Mouse (Mus musculus): ENCODE measurements at regions not wholly inside any gene's neighbourhood (a gene's known extent, or its start where the extent isn't known, plus 50 kb on each side); places are given as distances from the start of the nearest gene placed in this dataset.
A peak's percentile ranks its signal among the peaks of the same experiment; 100 is the strongest.

DNA sequence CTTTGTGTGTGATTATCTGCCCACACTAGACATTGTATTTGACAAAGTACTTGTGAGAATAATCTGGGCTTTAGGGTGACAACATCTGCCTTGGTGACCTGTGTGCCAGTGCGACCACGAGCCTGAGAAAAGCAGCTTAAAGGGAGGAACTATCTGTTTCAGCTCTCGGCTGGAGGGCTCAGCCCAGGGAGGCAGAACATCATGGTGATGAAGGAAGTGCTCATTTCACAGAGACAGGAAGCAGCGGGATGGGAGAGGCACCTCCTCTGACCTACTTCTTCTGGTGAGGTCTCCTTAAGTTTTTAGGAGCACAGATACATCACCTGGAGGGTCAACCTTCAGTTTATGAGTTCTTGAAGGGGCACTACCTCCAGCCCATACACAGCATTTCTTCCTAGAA lies 89.8 kb downstream of the Kif26a start:
- DNase-seq (ENCODE audit: low spot score in 2 of 2) = no peak

DNA sequence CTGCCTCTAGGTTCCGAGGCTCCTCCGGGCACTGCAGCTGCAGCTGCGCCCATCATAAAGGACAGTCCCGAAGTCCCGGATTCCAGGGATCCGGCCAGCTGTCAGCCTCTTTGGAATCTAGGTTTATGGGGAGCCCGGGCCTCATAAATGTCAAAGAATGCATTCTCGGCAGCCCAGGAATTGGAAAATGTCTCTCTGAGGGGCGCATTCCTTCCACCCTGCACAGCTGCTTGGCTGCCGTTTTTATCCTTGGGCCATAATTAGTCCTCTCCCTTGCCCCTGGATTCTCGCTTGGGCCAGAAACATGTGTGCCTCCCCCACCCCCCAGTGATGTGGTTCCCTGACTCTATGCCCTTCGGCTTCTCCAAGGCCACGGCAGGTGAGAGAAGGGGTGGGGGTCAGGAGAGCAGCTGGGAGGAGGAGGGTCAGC lies 91.1 kb downstream of the Kif26a start:
- DNase-seq (ENCODE audit: low spot score in 2 of 2) = no peak

- DNase-seq (ENCODE audit: low spot score in 2 of 2) = no peak
These were observed 92.8 kb downstream of the Kif26a start for GRCm38 (mm10) chr12:112238834-112239233.

DNA sequence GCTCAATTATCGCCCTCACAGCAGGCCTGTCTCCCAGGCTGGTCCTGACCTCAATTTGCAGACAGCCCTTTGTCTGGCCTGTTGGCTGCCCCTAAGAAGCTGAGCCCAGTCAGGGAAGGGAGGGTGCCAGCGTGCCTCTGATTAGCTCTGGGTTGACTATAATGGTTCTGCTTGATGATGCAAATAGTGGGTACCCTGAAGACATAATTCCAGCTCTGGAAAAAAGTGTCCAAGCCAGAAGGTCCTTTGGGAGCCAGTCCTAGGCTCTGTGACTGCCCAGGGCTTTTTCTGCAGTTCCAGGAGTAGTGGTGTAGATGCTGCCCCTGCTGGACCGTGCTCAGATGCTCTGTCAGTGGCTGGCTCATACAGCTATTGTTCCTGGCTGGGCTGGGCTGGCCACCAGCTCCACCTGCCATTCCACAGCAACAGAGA lies 95.7 kb downstream of the Kif26a start:
- DNase-seq (ENCODE audit: low spot score in 2 of 2) = no peak

GRCm38 (mm10) chr12:112243231-112243630 lies 97.2 kb downstream of the Kif26a start:
- DNase-seq (ENCODE audit: low spot score in 2 of 2) = no peak

DNA sequence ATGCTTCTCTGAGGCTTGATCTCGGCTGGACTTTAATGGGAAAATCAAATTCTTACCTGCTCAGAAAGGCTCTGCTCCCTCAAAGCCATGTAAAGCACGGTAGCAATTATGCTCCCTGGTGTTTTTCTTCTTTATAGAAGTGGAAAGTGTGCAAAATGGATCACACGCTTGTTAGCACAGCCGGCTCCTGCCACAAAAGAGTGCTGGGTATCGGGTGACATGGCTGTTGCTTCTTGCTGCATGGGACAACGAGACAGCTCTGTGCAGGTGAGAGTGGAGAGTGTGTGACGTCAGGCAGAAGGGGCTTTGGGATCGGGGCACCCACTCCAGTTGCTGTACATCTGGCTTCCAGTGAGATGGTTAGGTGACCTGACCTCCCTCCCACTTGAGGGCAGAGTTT lies 104.9 kb downstream of the Kif26a start:
- no peak for DNase-seq (ENCODE audit: low spot score in 2 of 2)

DNA sequence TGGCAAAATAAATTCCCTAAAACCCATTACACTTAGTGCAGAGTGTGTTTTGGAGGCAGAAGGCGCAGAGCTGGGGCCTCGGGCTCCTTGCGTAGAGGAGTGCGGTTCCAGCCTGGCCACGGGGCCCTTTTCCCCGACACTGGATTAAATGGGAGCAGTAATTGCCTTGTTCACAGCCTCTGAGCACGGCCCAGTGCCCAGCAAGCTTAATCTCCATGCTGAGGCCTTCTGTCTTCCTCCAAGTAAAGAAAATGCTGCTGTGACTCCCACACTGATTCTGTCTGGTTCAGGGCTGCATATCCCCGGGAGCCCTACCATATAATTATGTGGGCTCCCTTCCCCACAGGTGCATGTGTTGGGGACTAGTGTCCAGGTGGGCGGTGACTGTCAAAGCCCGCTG lies 107.5 kb downstream of the Kif26a start:
- DNase-seq (ENCODE audit: low spot score in 2 of 2) = no peak

DNA sequence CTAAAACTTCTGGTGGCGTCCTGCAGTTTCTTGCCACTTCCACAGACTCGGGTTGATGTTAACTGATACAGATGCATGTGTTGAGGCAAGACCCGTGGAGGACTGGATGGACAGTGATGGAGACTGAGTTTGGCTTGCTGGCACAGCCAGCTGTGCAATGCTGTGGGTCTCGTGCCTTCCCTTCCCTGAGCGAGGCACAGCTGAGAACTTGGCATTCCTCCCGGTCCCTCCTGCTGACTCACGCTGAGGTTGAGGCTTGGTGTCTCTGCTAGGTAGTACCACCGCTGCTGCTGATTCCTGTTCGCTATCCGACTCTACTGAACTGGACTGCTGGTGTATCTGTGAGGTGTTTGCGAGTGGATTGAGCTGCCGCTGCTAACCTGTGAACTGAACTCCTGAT lies 109.2 kb downstream of the Kif26a start:
- DNase-seq (ENCODE audit: low spot score in 2 of 2) = peak in 1 of 2 experiments; percentile 16

DNA sequence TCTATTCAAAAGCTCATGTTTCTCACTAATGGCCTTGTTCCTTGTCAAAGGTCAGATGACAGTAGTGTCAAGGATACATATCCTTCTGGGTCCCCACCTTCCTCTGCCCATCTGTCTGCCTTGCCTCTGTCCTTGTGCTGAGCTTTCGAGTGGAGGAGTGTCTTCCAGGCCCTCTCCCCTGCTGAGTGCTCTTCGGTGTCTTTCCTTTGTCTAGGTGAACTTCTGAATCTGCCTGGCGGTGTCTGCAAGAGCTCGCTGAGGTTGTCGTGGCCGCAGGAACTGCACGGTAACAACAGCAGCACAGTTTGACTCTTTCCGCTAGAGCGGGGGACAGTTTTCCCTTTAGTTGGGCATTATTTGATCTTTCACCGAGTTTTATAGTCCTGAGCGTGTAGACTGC lies 111.7 kb downstream of the Kif26a start:
- DNase-seq (ENCODE audit: low spot score in 2 of 2) = no peak

DNA sequence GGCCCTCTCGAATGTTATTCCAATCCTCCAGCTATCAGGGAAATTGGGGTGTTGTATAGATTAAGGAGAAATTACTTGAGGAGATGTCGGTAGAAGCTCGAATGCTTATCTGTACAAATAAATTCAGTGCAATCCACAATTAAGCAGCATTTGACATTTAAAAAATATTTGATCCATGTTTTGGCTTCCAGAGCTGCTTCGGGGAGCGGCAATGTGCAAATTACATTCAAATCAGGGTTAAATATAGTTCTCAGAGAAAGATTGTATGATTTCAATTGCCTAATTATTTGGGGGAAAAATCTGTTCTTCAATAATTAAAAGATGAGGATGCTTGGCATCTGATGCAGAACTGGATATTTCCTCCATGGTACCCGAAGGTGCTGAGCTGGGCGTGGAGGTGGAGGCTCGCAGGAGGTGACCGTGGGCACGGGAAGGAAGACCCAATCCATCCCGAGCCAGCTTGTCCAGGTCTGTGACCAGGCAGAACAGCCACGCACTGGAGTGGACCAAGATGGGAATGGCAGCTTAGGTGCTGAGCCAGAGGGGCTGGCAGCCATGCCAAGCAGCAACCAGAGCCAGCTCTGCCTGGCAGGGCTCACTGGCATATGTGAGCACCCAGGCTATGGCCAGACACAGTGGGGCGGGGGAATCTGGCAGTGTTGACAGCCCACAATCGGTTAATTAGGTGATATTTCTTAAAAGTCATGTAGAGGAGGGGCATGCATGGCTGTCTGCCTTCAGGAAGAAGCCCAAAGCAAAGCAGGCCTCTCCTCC lies 117.5 kb downstream of the Kif26a start:
- peak in 1 of 2 experiments; percentile 12 for DNase-seq (ENCODE audit: low spot score in 2 of 2)

- DNase-seq (ENCODE audit: low spot score in 2 of 2) = no peak
These were observed 118.2 kb downstream of the Kif26a start for GRCm38 (mm10) chr12:112264201-112264600.

- no peak for DNase-seq (ENCODE audit: low spot score in 2 of 2)
These were observed 119.4 kb downstream of the Kif26a start for GRCm38 (mm10) chr12:112265289-112265969.

- DNase-seq (ENCODE audit: low spot score in 2 of 2) = no peak
These were observed 128.0 kb downstream of the Kif26a start for GRCm38 (mm10) chr12:112274026-112274425.

DNA sequence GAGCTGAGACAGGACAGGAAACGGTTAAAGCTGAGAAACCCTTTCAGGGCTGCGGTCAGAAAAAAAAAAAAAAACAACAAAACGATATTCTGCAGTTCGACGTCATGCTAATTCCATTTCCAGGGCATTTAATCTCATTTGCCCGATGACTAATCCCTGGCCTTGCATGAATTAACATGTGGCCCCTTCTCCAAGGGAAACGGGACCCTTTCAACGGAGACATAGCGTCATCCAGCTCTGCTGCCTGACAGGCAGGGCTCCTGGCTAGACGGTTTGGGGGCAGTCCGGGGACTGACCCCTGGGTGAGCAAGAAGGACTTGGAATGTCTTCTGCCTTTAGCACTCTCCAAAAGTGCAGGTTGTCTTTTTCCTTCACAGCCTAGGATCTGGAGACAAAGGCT lies 128.7 kb downstream of the Kif26a start:
- no peak for DNase-seq (ENCODE audit: low spot score in 2 of 2)

GRCm38 (mm10) chr12:112276651-112277050 lies 130.6 kb downstream of the Kif26a start:
- no peak for DNase-seq (ENCODE audit: low spot score in 2 of 2)

- no peak for DNase-seq (ENCODE audit: low spot score in 2 of 2)
These were observed 131.5 kb downstream of the Kif26a start for GRCm38 (mm10) chr12:112277511-112277910.

DNA sequence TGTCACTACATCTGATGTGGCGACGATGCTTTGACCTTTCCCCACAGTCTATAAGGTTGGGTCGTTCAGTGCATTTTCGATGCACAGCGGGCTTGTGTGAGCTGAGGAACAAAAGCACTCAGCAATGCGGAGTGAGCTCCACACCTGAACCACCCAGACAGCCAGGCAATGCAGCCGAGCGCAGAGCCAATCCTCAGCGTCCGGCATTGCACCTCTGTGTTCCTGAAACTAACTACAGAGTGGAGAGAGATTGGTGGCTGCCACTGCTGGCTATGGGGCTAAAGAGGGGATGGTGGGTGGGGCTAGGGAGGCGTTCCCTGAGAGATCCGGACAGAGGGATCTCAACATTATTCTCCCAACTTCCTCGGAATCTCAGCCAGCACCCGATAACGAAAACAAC lies 139.1 kb downstream of the Kif26a start:
- no peak for DNase-seq (ENCODE audit: low spot score in 2 of 2)

- DNase-seq (ENCODE audit: low spot score in 2 of 2) = no peak
These were observed 142.8 kb downstream of the Kif26a start for GRCm38 (mm10) chr12:112288786-112289185.

GRCm38 (mm10) chr12:112290299-112290698 lies 144.3 kb downstream of the Kif26a start:
- DNase-seq (ENCODE audit: low spot score in 2 of 2) = peak in 1 of 2 experiments; percentile 45

DNA sequence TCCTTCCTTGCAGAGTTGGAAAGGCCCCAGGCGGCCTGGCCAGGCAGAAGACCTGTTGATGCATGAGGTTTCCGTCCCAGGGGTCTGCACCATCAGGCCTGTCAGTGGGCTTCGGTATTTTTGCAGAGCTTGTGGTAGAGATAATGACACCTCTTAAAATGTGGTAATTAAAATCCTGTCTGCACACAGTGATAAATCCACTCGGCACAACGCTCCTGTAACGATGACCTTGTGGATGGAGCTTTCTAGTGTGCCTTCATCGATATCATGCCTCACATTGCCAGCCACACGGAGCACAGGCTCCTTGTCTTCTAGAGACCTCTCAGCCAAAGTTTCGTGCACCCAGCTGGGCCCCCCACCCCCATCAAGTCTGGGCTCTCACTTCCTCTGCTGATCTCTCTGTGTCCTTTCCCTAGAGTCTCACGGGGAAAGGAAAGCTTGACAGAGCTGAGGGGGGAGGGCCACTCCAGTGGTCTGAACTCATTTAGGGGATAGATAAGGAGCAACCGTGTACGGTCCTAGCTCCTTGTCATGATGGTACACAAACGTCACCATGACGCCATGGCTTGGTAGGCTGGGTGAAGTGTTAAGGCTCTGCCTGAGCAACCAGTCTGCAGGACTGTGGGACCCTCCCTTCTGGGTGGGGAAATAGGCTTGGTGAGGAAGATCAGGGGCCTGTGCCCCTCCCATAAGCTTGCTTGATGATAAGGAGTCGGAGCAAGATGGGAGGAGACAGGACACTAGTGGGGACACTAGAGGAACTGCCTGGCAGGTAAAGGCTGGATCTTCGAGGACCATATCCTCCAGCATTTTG lies 145.9 kb downstream of the Kif26a start:
- no peak for DNase-seq (ENCODE audit: low spot score in 2 of 2)

GRCm38 (mm10) chr12:112293105-112293504 lies 147.1 kb downstream of the Kif26a start:
- no peak for DNase-seq (ENCODE audit: low spot score in 2 of 2)

GRCm38 (mm10) chr12:112295337-112295941 lies 149.4 kb downstream of the Kif26a start:
- no peak for DNase-seq (ENCODE audit: low spot score in 2 of 2)

Measured in urinary bladder, postnatal 36 days (tissue).